Mouse (Mus musculus): ENCODE results near the gene Agrp. TPM values are rescaled to one million over a fixed set of nuclear protein-coding genes. Genes with fewer than 3 reads are reported as not detected.
"Not testable (repeated sequence)": the region's sequence is repeated elsewhere in the genome, so short reads cannot be mapped to it uniquely, and the experiment has no call there.

The Agrp gene
- polyA plus RNA-seq, 2 experiments, result 1.0 to 2.5 TPM

GRCm38 (mm10) chr8:105566703-105567595 lies 70.2 kb downstream of the Agrp start:
- Histone ChIP-seq H3K9ac (ENCODE audit: low read depth, low read length, severe bottlenecking) (peak overlapping the region; percentile 54), H3K36me3 (ENCODE audit: control insufficient read depth, insufficient read depth, low read length) (no peaks in the 10 kb centered on the region; the same call in 1 of the 2 replicates), H3K4me1 (ENCODE audit: control insufficient read depth, insufficient read depth, low read length) (peaks cover 9% of the 10 kb centered on the region), H3K4me3 (replicated peaks; ENCODE audit: low read length) (peak overlapping the region; percentile 94), H3K27ac (replicated peaks; ENCODE audit: low read depth, low read length) (no peak overlapping the region), H3K4me2 (replicated peaks; ENCODE audit: low read depth, low read length, severe bottlenecking) (peak overlapping the region; percentile 83), H3K9me3 (ENCODE audit: control insufficient read depth, low read length) (no peaks in the 10 kb centered on the region), H3K27me3 (ENCODE audit: control insufficient read depth, insufficient read depth, low read length) (no peaks in the 10 kb centered on the region)
- WGBS, result 24% methylated on average over 27 of the region's 27 CpGs
- DNase-seq (ENCODE audit: low spot score) (no peak), ATAC-seq (ENCODE audit: low FRiP score, low read depth) (no peak)
- no peak for TF ChIP-seq POLR2A (IDR thresholded peaks at IDR 0.05; ENCODE audit: borderline replicate concordance, extremely low read depth, insufficient read depth, insufficient read length)

GRCm38 (mm10) chr8:105565952-105566702 lies 71.1 kb downstream of the Agrp start, which contains the start of gene Atp6v0d1:
Gene Atp6v0d1 (minus strand): TSS chr8:105566047.
- H3K4me1 ChIP-seq (ENCODE audit: control insufficient read depth, insufficient read depth, low read length), result peaks cover 9% of the 10 kb centered on the region
- ATAC-seq (ENCODE audit: low FRiP score, low read depth) (peak; percentile 99), DNase-seq (ENCODE audit: low spot score) (peak; percentile 99)
- peak within 1 kb of the TSS; percentile 94 for H3K4me3 ChIP-seq (replicated peaks; ENCODE audit: low read length)
- TF ChIP-seq POLR2A (IDR thresholded peaks at IDR 0.05; ENCODE audit: borderline replicate concordance, extremely low read depth, insufficient read depth, insufficient read length), result peak; percentile 84; the same call in 1 of the 2 replicates
- no peak within 1 kb of the TSS; the same call in 1 of the 2 replicates for H3K27ac ChIP-seq (replicated peaks; ENCODE audit: low read depth, low read length)
- peak within 1 kb of the TSS; percentile 83 for H3K9ac ChIP-seq (ENCODE audit: low read depth, low read length, severe bottlenecking)
- no peaks in the 10 kb centered on the region for H3K27me3 ChIP-seq (ENCODE audit: control insufficient read depth, insufficient read depth, low read length)
- H3K9me3 ChIP-seq (ENCODE audit: control insufficient read depth, low read length), result no peaks in the 10 kb centered on the region
- peak within 1 kb of the TSS; percentile 83 for H3K4me2 ChIP-seq (replicated peaks; ENCODE audit: low read depth, low read length, severe bottlenecking)
- WGBS, result 3% methylated on average over 52 of the region's 53 CpGs
- H3K36me3 ChIP-seq (ENCODE audit: control insufficient read depth, insufficient read depth, low read length), result no peaks in the 10 kb centered on the region; the same call in 1 of the 2 replicates

GRCm38 (mm10) chr8:105565401-105565881 lies 71.8 kb downstream of the Agrp start:
- 0% methylated on average over 25 of the region's 31 CpGs for WGBS
- peak; percentile 39 for ATAC-seq (ENCODE audit: low FRiP score, low read depth)
- Histone ChIP-seq H3K27ac (replicated peaks; ENCODE audit: low read depth, low read length) (no peak overlapping the region; the same call in 1 of the 2 replicates), H3K36me3 (ENCODE audit: control insufficient read depth, insufficient read depth, low read length) (peaks cover 3% of the 10 kb centered on the region; the same call in 1 of the 2 replicates), H3K27me3 (ENCODE audit: control insufficient read depth, insufficient read depth, low read length) (no peaks in the 10 kb centered on the region), H3K9ac (ENCODE audit: low read depth, low read length, severe bottlenecking) (peak overlapping the region; percentile 83), H3K4me2 (replicated peaks; ENCODE audit: low read depth, low read length, severe bottlenecking) (peak overlapping the region; percentile 83), H3K4me1 (ENCODE audit: control insufficient read depth, insufficient read depth, low read length) (peaks cover 9% of the 10 kb centered on the region), H3K4me3 (replicated peaks; ENCODE audit: low read length) (peak overlapping the region; percentile 94), H3K9me3 (ENCODE audit: control insufficient read depth, low read length) (no peaks in the 10 kb centered on the region)
- no peak for TF ChIP-seq POLR2A (IDR thresholded peaks at IDR 0.05; ENCODE audit: borderline replicate concordance, extremely low read depth, insufficient read depth, insufficient read length)
- DNase-seq (ENCODE audit: low spot score), result peak; percentile 28

- peak overlapping the region; percentile 83 for H3K4me2 ChIP-seq (replicated peaks; ENCODE audit: low read depth, low read length, severe bottlenecking)
- not testable (repeated sequence) for H3K27ac ChIP-seq (replicated peaks; ENCODE audit: low read depth, low read length); H3K36me3 ChIP-seq (ENCODE audit: control insufficient read depth, insufficient read depth, low read length); H3K9me3 ChIP-seq (ENCODE audit: control insufficient read depth, low read length); H3K4me1 ChIP-seq (ENCODE audit: control insufficient read depth, insufficient read depth, low read length); ATAC-seq (ENCODE audit: low FRiP score, low read depth); H3K27me3 ChIP-seq (ENCODE audit: control insufficient read depth, insufficient read depth, low read length); DNase-seq (ENCODE audit: low spot score)
- peak overlapping the region; percentile 94 for H3K4me3 ChIP-seq (replicated peaks; ENCODE audit: low read length)
- 84% methylated on average over 9 of the region's 9 CpGs for WGBS
- 0 out of 2 replicates have a peak overlapping the region, but pooled peaks have one; percentile 83 for H3K9ac ChIP-seq (ENCODE audit: low read depth, low read length, severe bottlenecking)
These were observed 72.5 kb downstream of the Agrp start for GRCm38 (mm10) chr8:105564573-105565229.

Measured in limb, embryonic 14.5 days (tissue).